Mouse (Mus musculus): ENCODE measurements at regions not wholly inside any gene's neighbourhood (a gene's known extent, or its start where the extent isn't known, plus 50 kb on each side); places are given as distances from the start of the nearest gene placed in this dataset.

- TF ChIP-seq MAFK (IDR thresholded peaks at IDR 0.05; ENCODE audit: borderline replicate concordance, low read depth, low read length) (no peak), POLR2A (IDR thresholded peaks at IDR 0.05; ENCODE audit: control insufficient read depth in 1 of 2, insufficient read depth in 1 of 2, low read depth in 1 of 2, low read length in 2 of 2, poor library complexity in 1 of 2) (no peak), MAZ (IDR thresholded peaks at IDR 0.05; ENCODE audit: low read depth, low read length) (no peak)
These were observed 600.4 kb downstream of the Crisp4 start for GRCm38 (mm10) chr1:17545311-17545710.
